Mouse (Mus musculus): ENCODE results near the gene Slc26a11. TPM values are rescaled to one million over a fixed set of nuclear protein-coding genes. Genes with fewer than 3 reads are reported as not detected.

Slc26a11 gene
- total RNA-seq (2021) = 1 to 10 TPM; 3.0 to 3.2 TPM
- long read RNA-seq, experiment 1, partial matches to known transcripts = 0 of 3 reads
- long read RNA-seq, experiment 1, other reads (novel, unspliced or antisense) = 2 of 3 reads
- long read RNA-seq, experiment 2, partial matches to known transcripts = 0 of 1 reads
- long read RNA-seq, experiment 2, other reads (novel, unspliced or antisense) = 1 of 1 reads

DNA sequence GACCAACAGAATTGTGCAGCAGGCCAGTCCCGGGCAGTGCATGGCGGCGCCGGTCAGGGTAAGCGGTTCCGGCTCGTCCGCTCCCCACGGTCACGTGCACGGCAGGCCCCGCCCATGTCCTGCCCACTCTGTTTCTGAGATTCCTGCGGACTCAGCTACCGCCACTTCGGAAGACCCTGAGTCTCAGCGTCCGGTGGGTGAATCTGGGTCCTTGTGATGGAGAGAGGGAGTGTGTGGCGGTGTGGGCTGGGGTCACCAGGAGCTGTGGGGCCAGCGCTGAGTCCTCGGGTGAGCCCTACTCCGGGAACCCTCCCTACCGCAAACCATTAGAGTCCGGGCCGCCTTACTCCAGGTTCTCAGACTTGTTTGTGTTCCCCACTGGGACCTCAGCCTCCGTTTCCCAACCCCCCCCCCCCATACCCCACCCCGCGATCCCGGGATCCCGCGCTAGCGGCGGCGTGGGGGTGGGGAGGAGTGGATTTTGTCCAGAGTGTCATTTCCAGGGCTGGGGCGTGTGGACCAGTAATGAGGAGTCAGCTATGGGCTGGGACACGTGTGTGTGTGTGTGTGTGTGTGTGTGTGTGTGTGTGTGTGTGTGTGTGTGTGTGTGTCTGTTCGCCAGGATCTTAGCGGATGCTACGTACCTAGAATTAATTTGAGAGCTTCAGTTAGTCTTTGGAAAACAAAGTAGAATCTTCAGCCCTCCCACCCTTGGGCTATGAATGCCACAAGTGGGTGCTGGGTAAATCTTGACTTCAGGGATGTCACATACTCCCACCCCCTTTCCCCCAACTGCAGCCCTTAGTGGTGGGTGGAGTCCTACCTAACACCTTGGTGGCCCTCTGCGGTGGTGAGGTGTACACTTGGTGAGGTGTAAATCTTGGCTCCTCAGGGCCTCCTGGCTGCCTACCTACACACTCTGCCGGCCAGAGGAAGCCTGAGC is at the start of gene Slc26a11, which contains the start of gene Sgsh:
Gene Slc26a11 (plus strand): TSS at position 115 of the 943 bp plus-strand sequence.
Gene Sgsh (minus strand): TSS at position 94 of the 943 bp plus-strand sequence.
- DNase-seq = peak; percentile 84 to 89
- intact Hi-C loops (cut with DNase I) = no loop called here

GRCm38 (mm10) chr11:119306762-119307657 is 48.3 kb upstream of the Slc26a11 start:
- intact Hi-C loops (cut with DNase I) = no loop called here
- DNase-seq = no peak

- intact Hi-C loops (cut with DNase I) = no loop called here
- DNase-seq = no peak
These were observed 47.8 kb upstream of the Slc26a11 start, which contains the start of gene Card14 for GRCm38 (mm10) chr11:119307658-119307867. Gene Card14, plus strand, starts transcription at chr11:119307768.

DNA sequence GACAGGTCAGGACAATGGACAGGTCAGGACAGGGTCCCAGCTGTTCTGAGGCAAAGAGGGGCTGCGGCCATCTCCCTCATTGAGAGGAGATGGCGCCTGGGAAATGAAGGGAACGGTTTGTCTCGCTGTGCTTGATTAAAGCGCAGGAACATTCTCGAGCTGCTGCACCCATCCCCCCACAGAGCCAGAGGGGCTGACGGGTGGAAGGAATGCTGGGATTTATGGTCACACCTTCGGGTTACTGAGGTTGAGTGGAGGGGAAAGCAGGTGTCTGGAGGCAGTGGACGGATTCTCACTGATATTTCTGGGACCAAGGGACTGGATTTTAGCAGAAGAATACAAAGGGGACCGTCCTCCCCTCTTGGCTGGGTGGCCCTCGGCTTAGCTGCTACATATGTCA is 47.4 kb upstream of the Slc26a11 start:
- DNase-seq = no peak
- intact Hi-C loops (cut with DNase I) = no loop called here

DNA sequence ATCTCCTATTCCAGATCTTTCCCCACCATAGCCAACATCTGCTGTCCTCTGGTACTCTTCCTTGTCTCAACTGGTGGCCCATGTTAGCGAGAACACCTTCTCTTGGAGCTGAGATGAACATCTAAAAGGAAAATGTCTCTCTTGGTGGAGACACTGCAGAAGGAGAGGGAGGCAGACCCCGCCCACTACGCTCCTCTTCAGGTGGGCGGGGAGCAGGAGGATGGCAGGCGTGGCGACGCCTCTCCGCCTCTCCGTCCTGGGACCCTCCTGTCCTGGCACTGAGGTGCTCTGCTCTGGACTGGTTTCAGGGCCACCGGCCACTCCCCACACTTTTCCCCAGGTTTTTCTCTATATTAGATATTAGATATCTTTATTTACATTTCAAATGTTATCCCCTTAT is 44.7 kb upstream of the Slc26a11 start:
- DNase-seq = no peak
- intact Hi-C loops (cut with DNase I) = no loop called here

DNA sequence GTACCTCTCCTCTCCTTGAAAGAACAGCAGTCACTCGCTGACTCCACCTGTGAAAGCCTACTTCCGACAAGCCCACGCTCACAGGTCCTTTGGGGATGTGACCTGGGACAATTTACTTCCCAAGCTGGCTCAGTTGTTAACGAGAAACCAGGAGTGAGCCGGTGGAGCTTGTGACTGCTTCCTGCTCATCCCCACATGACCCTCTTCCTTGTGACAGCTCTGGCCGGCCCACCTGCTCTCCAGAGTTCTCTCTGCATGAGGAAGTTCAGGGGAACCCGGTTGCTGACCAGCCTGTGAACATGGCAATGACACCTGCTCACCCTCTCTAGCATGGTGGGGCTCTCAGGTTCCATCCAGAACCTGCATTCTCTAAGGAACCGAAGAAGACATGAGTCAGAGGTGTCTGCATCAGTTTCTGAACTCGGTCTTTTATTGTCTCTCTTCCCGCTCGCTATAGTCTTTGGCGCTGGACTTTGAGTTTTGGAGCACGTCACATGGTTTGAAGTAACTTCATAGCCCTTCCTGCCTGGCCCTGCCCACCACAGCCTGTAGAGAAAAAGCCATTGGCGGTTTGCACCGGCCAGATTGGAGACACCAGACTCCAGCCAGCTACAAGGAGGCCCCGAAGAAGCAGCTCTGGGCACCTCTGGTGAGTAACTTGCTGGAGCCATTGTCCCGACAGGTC is 41.0 kb upstream of the Slc26a11 start:
- intact Hi-C loops (cut with DNase I) = no loop called here
- no peak for DNase-seq

- peak in 1 of 2 experiments; percentile 48 for DNase-seq
- intact Hi-C loops (cut with DNase I) = no loop called here
These were observed 38.6 kb upstream of the Slc26a11 start for GRCm38 (mm10) chr11:119316720-119317119.

- intact Hi-C loops (cut with DNase I) = no loop called here
- DNase-seq = no peak
These were observed 32.8 kb upstream of the Slc26a11 start for GRCm38 (mm10) chr11:119322521-119322920.

GRCm38 (mm10) chr11:119325068-119325467 is 30.3 kb upstream of the Slc26a11 start:
- DNase-seq = no peak
- intact Hi-C loops (cut with DNase I) = no loop called here

GRCm38 (mm10) chr11:119330592-119330991 is 24.8 kb upstream of the Slc26a11 start:
- intact Hi-C loops (cut with DNase I) = no loop called here

DNA sequence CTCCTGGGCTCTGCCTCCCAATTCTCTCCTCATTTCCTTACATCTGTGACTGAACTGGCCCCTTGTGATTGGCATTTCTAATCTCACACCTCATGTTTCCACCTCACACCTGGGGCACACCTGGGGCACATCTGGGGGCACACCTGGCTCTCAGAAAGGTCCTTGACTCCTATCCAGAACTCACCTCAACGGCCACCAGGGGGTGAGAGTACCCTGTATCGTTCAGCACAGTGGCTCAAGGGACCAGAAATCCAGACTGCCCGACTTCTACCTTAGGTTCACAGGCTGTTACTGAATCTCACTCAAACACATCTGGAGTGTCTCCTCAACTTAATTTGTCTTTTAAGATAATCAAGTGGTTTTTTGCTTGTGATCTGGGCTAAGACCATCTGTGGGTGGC is 23.4 kb upstream of the Slc26a11 start:
- no peak for DNase-seq
- intact Hi-C loops (cut with DNase I) = no loop called here

More at GRCm38 (mm10) chr11:119330592-119330991, 24.8 kb upstream of the Slc26a11 start:
- DNase-seq = no peak

- intact Hi-C loops (cut with DNase I) = loop anchor here (2.0 kb wide), 1 partner anchor 24 kb away; no protein-coding TSS in a partner anchor
- no peak for DNase-seq
These were observed 16.9 kb upstream of the Slc26a11 start for GRCm38 (mm10) chr11:119338271-119339059.

DNA sequence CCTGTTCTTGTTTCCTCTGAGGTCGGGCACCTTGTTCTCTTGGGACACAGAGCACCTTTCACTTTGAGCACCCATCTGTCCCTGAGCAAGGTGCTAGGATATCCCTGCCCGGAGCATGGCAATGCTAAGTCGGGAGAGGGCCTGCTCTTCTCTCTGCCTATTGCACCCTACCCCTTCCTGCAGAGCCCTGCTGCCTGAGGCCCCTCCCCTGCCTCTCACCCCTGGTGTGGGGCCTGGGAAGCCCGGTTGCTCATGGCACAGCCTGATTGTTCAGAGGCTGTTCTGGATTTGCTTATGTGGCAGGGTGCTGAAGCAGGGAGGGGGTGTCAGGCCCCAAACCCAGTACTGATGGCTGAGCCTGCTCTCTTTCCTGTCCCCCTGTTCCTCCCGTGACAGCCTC is 16.2 kb upstream of the Slc26a11 start:
- DNase-seq = no peak
- intact Hi-C loops (cut with DNase I) = loop anchor here (2.0 kb wide), 1 partner anchor 24 kb away; no protein-coding TSS in a partner anchor

- intact Hi-C loops (cut with DNase I) = loop anchor here (1.0 to 2.0 kb wide), 2 partner anchors 23 to 152 kb away; partner anchors contain the start of gene Endov
- DNase-seq = peak; percentile 48 to 67
These were observed 15.7 kb upstream of the Slc26a11 start for GRCm38 (mm10) chr11:119339637-119340036.

GRCm38 (mm10) chr11:119344178-119344577 is 11.2 kb upstream of the Slc26a11 start:
- DNase-seq = no peak
- intact Hi-C loops (cut with DNase I) = no loop called here

DNA sequence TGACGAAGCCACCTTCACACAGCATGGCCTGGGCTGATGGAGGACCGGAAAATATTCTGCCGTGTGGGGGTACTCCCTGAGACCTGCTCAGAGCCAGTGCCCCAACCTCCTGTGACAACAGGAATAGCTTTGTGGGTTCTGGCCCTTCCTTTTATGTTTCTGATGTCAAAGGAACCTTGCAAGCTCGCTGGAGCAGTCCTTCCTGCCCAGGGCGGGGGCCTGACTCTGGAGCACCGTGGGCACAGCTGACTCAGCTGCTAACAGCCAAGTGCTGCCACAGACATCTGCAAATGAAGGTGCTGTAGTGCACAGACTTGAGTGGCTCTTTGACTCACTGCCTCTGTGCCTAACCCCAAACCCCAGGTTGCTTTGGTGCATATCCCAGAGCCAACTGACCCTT is 10.5 kb upstream of the Slc26a11 start:
- intact Hi-C loops (cut with DNase I) = no loop called here

GRCm38 (mm10) chr11:119347125-119347524 is 8.2 kb upstream of the Slc26a11 start:
- no peak for DNase-seq
- intact Hi-C loops (cut with DNase I) = no loop called here

More for the DNA sequence above, 10.5 kb upstream of the Slc26a11 start:
- no peak for DNase-seq

GRCm38 (mm10) chr11:119352113-119352512 is 3.2 kb upstream of the Slc26a11 start:
- DNase-seq = no peak
- intact Hi-C loops (cut with DNase I) = no loop called here

DNA sequence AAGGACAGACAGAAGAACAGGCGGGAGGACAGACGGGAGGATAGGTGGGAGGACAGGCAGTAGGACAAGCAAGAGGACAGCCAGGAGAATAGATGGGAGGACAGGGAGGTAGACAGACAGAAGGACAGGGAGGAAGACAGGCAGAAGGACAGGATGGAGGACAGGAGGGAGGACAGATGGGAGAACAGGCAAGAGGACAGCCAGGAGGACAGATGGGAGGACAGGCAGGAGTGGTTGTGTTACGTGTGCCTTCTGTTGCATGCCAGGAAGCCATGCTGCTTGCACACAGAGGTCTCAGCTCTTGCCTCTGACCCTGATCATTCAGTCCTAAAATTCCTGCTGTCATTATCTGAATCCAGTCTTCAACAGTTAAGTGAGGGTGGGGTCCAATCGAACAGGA is 1.4 kb upstream of the Slc26a11 start:
- no peak for DNase-seq
- intact Hi-C loops (cut with DNase I) = no loop called here
